Mouse (Mus musculus) intestine, postnatal 0 days (tissue): ENCODE results near the gene Smyd1. TPM values are rescaled to one million over a fixed set of nuclear protein-coding genes. Genes with fewer than 3 reads are reported as not detected.

ENCODE experiments used
- ATAC-seq: fragments of 200-750 bp; cut with Nextera tagmentation; 2 replicates; pipeline ENCODE4 v1.8.0; 2017; ENCODE audit warnings: mild to moderate bottlenecking, moderate TSS enrichment, moderate library complexity
- H3K27ac ChIP-seq: fragments of 300-500 bp; sonication (generic); 2 replicates; pipeline ENCODE4 v1.5.1; 2014; ENCODE audit warnings: mild to moderate bottlenecking, low read depth, low read length, moderate library complexity
- H3K27me3 ChIP-seq: fragments of 300-500 bp; sonication (generic); replicated peaks from 2 replicates; pipeline ENCODE4 v1.6.1; 2014; ENCODE audit warnings: low read length, mixed read lengths; ENCODE audit not compliant: control insufficient read depth, insufficient read depth
- H3K36me3 ChIP-seq: fragments of 300-500 bp; sonication (generic); 2 replicates; pipeline ENCODE4 v1.6.1; 2014; ENCODE audit warnings: mild to moderate bottlenecking, moderate library complexity; ENCODE audit not compliant: control insufficient read depth, insufficient read depth
- H3K4me1 ChIP-seq: fragments of 300-500 bp; sonication (generic); replicated peaks from 2 replicates; pipeline ENCODE4 v1.6.1; 2014; ENCODE audit warnings: antibody characterized with exemption, low read length, mixed read lengths; ENCODE audit not compliant: control insufficient read depth, insufficient read depth
- H3K4me2 ChIP-seq: fragments of 300-500 bp; sonication (generic); replicated peaks from 2 replicates; pipeline ENCODE4 v1.6.1; 2014; ENCODE audit warnings: low read depth, mild to moderate bottlenecking, moderate library complexity
- H3K4me3 ChIP-seq: fragments of 300-500 bp; sonication (generic); 2 replicates; pipeline ENCODE4 v1.5.1; 2014; ENCODE audit warnings: low read depth, low read length
- H3K9ac ChIP-seq: fragments of 300-500 bp; sonication (generic); 2 replicates; pipeline ENCODE4 v1.6.1; 2014; ENCODE audit warnings: mild to moderate bottlenecking, low read depth, low read length
- H3K9me3 ChIP-seq: fragments of 300-500 bp; sonication (generic); 2 replicates; pipeline ENCODE4 v1.6.1; 2016; ENCODE audit warnings: mixed run types; ENCODE audit not compliant: control insufficient read depth
- CTCF ChIP-seq: sonication (generic); IDR thresholded peaks from 2 replicates; pipeline ENCODE4 v1.5.1; 2016; ENCODE audit warnings: low read depth, mild to moderate bottlenecking, control low read depth, antibody characterized with exemption, moderate library complexity
- WGBS: fragments of 180-500 bp; shearing (Covaris S2); extraction: QIAGEN DNeasy Blood & Tissue Kit; methylation state at CpG from one replicate; pipeline ENCODE4 v1.1.7; 2014; 5-methylcytosine and 5-hydroxymethylcytosine counted together
- polyA plus RNA-seq: library from polyadenylated mRNA; unstranded; fragments of >200 nt; fragmentation: Nextera tagmentation; extraction: Ambion mirVana; gene quantifications from 2 replicates; pipeline ENCODE4 v1.2.1, GENCODE M21; 2015

Gene Smyd1
- 0.08 and 0.13 TPM in 2 replicates for polyA plus RNA-seq

GRCm38 (mm10) chr6:71321826-71322283, at the start of gene Smyd1:
TSS of gene Smyd1 (minus strand) at chr6:71322233.
- H3K4me2 ChIP-seq: no peak within 1 kb of the TSS
- no peaks in the 10 kb centered on the region for H3K9me3 ChIP-seq
- H3K27me3 ChIP-seq: no peaks in the 10 kb centered on the region
- WGBS: 80% methylated on average over 3 of the region's 3 CpGs
- no peak within 1 kb of the TSS for H3K9ac ChIP-seq
- no peaks in the 10 kb centered on the region for H3K4me1 ChIP-seq
- H3K4me3 ChIP-seq: no peak within 1 kb of the TSS
- TF ChIP-seq CTCF: no peak
- no peaks in the 10 kb centered on the region for H3K36me3 ChIP-seq
- H3K27ac ChIP-seq: no peak within 1 kb of the TSS
- ATAC-seq: no peak

DNA sequence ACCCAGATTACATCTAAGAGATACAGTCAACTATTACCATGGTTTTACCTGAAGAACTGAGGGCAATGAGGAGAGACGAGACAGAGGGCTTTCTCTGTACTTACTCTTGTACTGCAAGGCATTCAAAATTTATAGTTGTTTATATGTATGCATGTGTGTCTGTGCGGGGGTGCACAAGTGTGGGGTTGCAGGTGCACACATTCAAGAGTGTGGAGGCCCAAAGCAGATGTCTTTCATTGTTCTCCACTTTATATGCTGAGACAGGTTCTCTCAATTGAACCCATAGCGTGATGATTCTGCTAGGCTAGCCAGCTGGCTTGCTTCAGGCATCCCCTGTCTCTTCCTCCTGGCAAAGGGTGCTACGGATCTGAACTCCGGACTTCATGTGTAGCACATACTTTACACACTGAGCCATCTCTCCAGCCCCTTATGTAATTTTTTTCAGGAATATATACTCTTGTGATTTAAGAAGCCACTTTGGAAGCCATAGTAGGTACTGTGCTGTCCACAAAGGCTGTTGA, 49.1 kb upstream of the Smyd1 start:
- Histone ChIP-seq H3K4me2 (no peak overlapping the region), H3K4me3 (no peak overlapping the region), H3K9me3 (no peaks in the 10 kb centered on the region), H3K9ac (no peak overlapping the region), H3K36me3 (no peaks in the 10 kb centered on the region), H3K27me3 (no peaks in the 10 kb centered on the region), H3K27ac (no peak overlapping the region), H3K4me1 (no peaks in the 10 kb centered on the region)
- no peak for ATAC-seq
- TF ChIP-seq CTCF: no peak
- WGBS: 80% methylated on average over 5 of the region's 5 CpGs

DNA sequence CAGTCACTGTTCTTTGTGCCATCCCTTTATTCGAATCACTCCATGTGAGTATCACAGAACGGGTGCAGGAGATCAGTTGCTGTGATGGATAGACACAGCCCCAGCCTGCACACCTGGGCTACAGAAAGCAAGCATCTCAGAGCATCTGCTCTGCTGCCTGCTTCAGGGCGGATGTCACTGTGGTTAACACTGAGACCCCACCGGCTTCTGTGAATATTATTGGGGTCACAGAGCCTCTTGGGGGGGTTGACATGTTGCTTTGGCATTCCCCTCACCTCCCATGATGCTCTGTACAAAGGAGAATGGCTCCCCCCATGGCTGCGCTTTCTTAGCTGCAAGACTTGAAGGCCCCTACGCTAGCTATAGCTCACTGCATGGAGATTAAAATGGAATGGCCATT, 47.4 kb upstream of the Smyd1 start:
- 92% methylated on average over 6 of the region's 6 CpGs for WGBS
- Histone ChIP-seq H3K4me2 (no peak overlapping the region), H3K9me3 (no peaks in the 10 kb centered on the region)

GRCm38 (mm10) chr6:71363995-71364394, 42.0 kb upstream of the Smyd1 start:
- ATAC-seq: no peak
- Histone ChIP-seq H3K4me2 (no peak overlapping the region), H3K9ac (no peak overlapping the region), H3K36me3 (no peaks in the 10 kb centered on the region), H3K4me1 (no peaks in the 10 kb centered on the region), H3K4me3 (no peak overlapping the region), H3K9me3 (no peaks in the 10 kb centered on the region), H3K27ac (no peak overlapping the region), H3K27me3 (no peaks in the 10 kb centered on the region)
- 84% methylated on average over 2 of the region's 2 CpGs for WGBS
- no peak for TF ChIP-seq CTCF

More for the DNA sequence above, 47.4 kb upstream of the Smyd1 start:
- Histone ChIP-seq H3K9ac (no peak overlapping the region), H3K4me3 (no peak overlapping the region), H3K36me3 (no peaks in the 10 kb centered on the region), H3K27ac (no peak overlapping the region), H3K4me1 (no peaks in the 10 kb centered on the region), H3K27me3 (no peaks in the 10 kb centered on the region)
- no peak for TF ChIP-seq CTCF
- ATAC-seq: no peak

GRCm38 (mm10) chr6:71361156-71361670, 39.2 kb upstream of the Smyd1 start:
- Histone ChIP-seq H3K9me3 (no peaks in the 10 kb centered on the region), H3K27ac (no peak overlapping the region), H3K4me2 (no peak overlapping the region), H3K9ac (no peak overlapping the region), H3K4me3 (no peak overlapping the region), H3K4me1 (no peaks in the 10 kb centered on the region), H3K36me3 (no peaks in the 10 kb centered on the region), H3K27me3 (no peaks in the 10 kb centered on the region)
- TF ChIP-seq CTCF: no peak
- WGBS: 77% methylated on average over 10 of the region's 10 CpGs
- no peak for ATAC-seq

- Histone ChIP-seq H3K4me1 (no peaks in the 10 kb centered on the region), H3K27me3 (no peaks in the 10 kb centered on the region), H3K9me3 (no peaks in the 10 kb centered on the region), H3K27ac (no peak overlapping the region), H3K36me3 (no peaks in the 10 kb centered on the region), H3K9ac (no peak overlapping the region), H3K4me3 (no peak overlapping the region), H3K4me2 (no peak overlapping the region)
- ATAC-seq: no peak
- 58% methylated on average over 5 of the region's 5 CpGs for WGBS
- TF ChIP-seq CTCF: no peak
Measured at GRCm38 (mm10) chr6:71360751-71361150, 38.7 kb upstream of the Smyd1 start.
